Mouse (Mus musculus): Measurements from ENCODE around the gene Gm4792. TPM values are rescaled to one million over a fixed set of nuclear protein-coding genes. Genes with fewer than 3 reads are reported as not detected.
A peak's percentile ranks its signal among the peaks of the same experiment; 100 is the strongest.

The Gm4792 gene
- polyA plus RNA-seq, 1 experiment from 2014 or later = 0.78 TPM

DNA sequence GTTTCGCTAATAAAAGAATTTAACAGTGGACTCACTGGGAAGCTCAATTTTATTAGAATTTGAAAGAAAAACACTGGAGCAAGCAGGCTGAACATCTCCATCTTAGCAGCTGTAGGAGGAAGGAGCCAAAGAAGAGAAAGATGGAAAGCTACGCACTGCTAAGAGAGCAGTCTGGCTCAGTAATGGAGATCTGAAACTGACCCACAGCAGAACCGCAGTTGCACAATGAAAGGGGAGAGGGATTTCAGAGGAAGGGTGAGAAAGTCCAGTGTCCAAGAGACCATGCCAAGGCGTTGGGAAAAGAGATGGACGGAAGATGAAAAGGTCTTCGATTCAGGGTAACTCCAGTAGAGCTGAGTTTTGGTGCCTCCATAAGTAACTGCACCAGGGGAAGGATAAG lies 37.6 kb upstream of the Gm4792 start:
- Histone ChIP-seq H3K4me2 (ENCODE audit: low read length) (no peak overlapping the region), H3K4me1 (ENCODE audit: control insufficient read depth, insufficient read depth, low read length) (no peaks in the 10 kb centered on the region), H3K9me3 (ENCODE audit: control insufficient read depth, low read length) (no peaks in the 10 kb centered on the region), H3K27ac (replicated peaks; ENCODE audit: low read depth, low read length) (no peak overlapping the region), H3K9ac (replicated peaks; ENCODE audit: low read length) (no peak overlapping the region), H3K27me3 (ENCODE audit: control insufficient read depth, insufficient read depth, low read length) (no peaks in the 10 kb centered on the region), H3K4me3 (replicated peaks; ENCODE audit: low read depth, low read length) (no peak overlapping the region), H3K36me3 (ENCODE audit: control insufficient read depth, insufficient read depth, low read length) (no peaks in the 10 kb centered on the region)
- 93% methylated on average over 6 of the region's 6 CpGs for WGBS
- DNase-seq (no peak), ATAC-seq (ENCODE audit: low FRiP score, low TSS enrichment) (no peak)

DNA sequence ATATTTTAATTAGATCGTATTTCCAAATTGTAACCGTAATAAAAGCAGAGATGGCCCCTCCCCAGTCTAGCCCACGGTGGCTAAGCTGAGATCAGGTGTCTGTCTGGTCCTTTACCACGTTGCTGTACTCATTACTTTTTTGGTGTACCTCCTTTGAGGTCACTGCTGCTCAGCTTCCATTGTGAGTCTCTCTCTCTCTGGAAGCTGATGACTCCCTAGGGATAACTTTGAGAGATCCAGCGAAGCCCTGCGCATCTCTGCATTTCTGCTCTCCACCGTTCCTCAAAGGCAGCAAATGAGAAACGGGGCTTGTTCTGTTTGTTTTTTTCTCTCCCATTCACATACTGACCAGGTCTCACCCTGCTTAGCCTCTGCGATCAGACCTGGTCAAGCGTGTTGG lies 36.5 kb upstream of the Gm4792 start:
- H3K27ac ChIP-seq (replicated peaks; ENCODE audit: low read depth, low read length) = no peak overlapping the region
- no peak overlapping the region for H3K4me2 ChIP-seq (ENCODE audit: low read length)
- no peak for DNase-seq
- no peak overlapping the region for H3K4me3 ChIP-seq (replicated peaks; ENCODE audit: low read depth, low read length)
- no peak overlapping the region for H3K9ac ChIP-seq (replicated peaks; ENCODE audit: low read length)
- WGBS = 74% methylated on average over 10 of the region's 10 CpGs
- H3K36me3 ChIP-seq (ENCODE audit: control insufficient read depth, insufficient read depth, low read length) = no peaks in the 10 kb centered on the region
- no peaks in the 10 kb centered on the region for H3K27me3 ChIP-seq (ENCODE audit: control insufficient read depth, insufficient read depth, low read length)
- no peak for ATAC-seq (ENCODE audit: low FRiP score, low TSS enrichment)
- H3K9me3 ChIP-seq (ENCODE audit: control insufficient read depth, low read length) = no peaks in the 10 kb centered on the region
- peaks cover 1% of the 10 kb centered on the region; the same call in 1 of the 2 replicates for H3K4me1 ChIP-seq (ENCODE audit: control insufficient read depth, insufficient read depth, low read length)

DNA sequence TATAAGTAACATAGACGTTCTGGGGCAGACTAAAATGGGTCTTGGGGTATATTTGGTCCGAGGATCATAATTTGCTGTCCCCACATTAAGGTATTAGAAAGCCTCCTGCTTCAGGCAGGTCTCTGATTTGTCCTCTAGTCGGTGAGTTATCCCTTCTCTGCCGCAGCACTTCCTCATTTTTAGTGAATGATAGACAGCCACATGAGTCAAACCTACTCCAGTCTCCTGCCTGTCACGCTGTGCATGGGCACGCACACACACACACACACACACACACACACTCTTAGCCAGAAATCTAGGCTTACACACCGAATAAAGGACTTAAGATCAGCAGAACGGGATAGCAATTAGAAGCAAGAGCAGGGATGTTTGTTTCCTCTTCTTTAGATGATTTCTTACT lies 34.8 kb upstream of the Gm4792 start:
- no peak overlapping the region for H3K4me2 ChIP-seq (ENCODE audit: low read length)
- peaks cover 7% of the 10 kb centered on the region; the same call in 1 of the 2 replicates for H3K4me1 ChIP-seq (ENCODE audit: control insufficient read depth, insufficient read depth, low read length)
- H3K9ac ChIP-seq (replicated peaks; ENCODE audit: low read length) = no peak overlapping the region
- H3K4me3 ChIP-seq (replicated peaks; ENCODE audit: low read depth, low read length) = no peak overlapping the region
- H3K9me3 ChIP-seq (ENCODE audit: control insufficient read depth, low read length) = no peaks in the 10 kb centered on the region
- no peak for ATAC-seq (ENCODE audit: low FRiP score, low TSS enrichment)
- no peaks in the 10 kb centered on the region for H3K27me3 ChIP-seq (ENCODE audit: control insufficient read depth, insufficient read depth, low read length)
- no peak overlapping the region for H3K27ac ChIP-seq (replicated peaks; ENCODE audit: low read depth, low read length)
- 91% methylated on average over 8 of the region's 8 CpGs for WGBS
- no peaks in the 10 kb centered on the region for H3K36me3 ChIP-seq (ENCODE audit: control insufficient read depth, insufficient read depth, low read length)
- DNase-seq = no peak

DNA sequence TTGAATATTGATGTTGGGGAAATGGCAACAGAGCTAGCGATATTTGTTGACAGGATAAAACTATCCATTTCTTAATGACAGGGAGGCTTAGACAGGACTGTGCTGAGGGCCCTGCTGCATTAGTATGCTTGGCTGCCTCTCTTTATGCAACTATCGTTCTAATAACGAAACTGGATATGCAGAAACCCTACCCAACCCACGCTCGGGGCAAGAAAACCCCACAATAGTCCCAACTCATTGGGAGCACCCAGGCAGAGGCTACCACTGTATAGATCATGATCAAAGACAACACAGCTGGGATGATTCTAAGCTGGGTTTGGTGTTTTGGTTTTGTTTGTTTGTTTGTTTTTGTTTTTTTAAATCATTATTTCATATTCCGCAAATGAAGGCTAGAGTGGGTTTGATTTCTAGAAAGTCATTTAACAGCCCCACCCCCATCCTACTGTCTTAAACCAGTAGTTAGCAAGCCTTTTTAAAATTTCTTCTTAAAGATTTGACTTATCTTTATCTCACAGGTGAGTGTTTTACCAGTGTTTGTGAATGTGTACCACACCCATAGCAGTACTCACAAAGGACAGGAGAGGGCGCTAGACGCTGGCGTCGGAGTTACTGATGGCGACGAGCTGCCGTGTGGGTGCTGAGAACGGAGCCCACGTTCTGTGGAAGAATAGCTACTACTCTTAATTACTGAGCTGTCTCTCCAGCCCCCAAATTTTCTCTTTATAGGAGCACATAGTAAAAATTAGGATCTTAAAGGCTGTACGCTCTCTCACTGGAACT lies 34.0 kb upstream of the Gm4792 start:
- Histone ChIP-seq H3K4me2 (ENCODE audit: low read length) (no peak overlapping the region), H3K9me3 (ENCODE audit: control insufficient read depth, low read length) (no peaks in the 10 kb centered on the region), H3K4me1 (ENCODE audit: control insufficient read depth, insufficient read depth, low read length) (peaks cover 7% of the 10 kb centered on the region; the same call in 1 of the 2 replicates), H3K27me3 (ENCODE audit: control insufficient read depth, insufficient read depth, low read length) (no peaks in the 10 kb centered on the region), H3K4me3 (replicated peaks; ENCODE audit: low read depth, low read length) (no peak overlapping the region), H3K27ac (replicated peaks; ENCODE audit: low read depth, low read length) (no peak overlapping the region), H3K36me3 (ENCODE audit: control insufficient read depth, insufficient read depth, low read length) (no peaks in the 10 kb centered on the region), H3K9ac (replicated peaks; ENCODE audit: low read length) (no peak overlapping the region)
- WGBS = 84% methylated on average over 16 of the region's 16 CpGs
- ATAC-seq (ENCODE audit: low FRiP score, low TSS enrichment) = no peak
- no peak for DNase-seq

DNA sequence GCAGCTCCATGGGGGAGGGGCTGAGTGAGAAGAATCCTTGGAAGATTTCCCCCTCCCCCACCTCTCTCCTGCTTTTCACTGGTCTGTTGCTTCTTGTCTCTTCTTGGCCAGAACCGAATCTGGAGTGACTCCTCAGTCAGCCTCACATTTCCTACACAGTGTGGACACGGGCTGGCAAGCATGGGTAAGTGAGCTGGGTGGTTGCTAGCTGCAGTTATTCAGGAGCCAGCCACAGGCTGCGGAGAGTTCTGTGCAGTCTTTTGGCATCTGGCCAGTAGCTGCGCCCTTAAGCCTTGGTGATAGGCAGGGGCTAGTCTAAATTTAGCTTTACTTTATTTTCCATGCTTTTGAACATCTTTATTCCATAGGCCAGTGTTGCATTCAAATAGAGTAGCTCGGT lies 31.5 kb upstream of the Gm4792 start:
- no peak overlapping the region for H3K4me3 ChIP-seq (replicated peaks; ENCODE audit: low read depth, low read length)
- H3K27ac ChIP-seq (replicated peaks; ENCODE audit: low read depth, low read length) = no peak overlapping the region
- H3K36me3 ChIP-seq (ENCODE audit: control insufficient read depth, insufficient read depth, low read length) = no peaks in the 10 kb centered on the region
- H3K9ac ChIP-seq (replicated peaks; ENCODE audit: low read length) = no peak overlapping the region
- WGBS = 29% methylated on average over 5 of the region's 5 CpGs
- peaks cover 7% of the 10 kb centered on the region; the same call in 1 of the 2 replicates for H3K4me1 ChIP-seq (ENCODE audit: control insufficient read depth, insufficient read depth, low read length)
- ATAC-seq (ENCODE audit: low FRiP score, low TSS enrichment) = peak; percentile 48; the same call in 1 of the 2 replicates
- peak; percentile 80 for DNase-seq
- no peak overlapping the region for H3K4me2 ChIP-seq (ENCODE audit: low read length)
- no peaks in the 10 kb centered on the region for H3K27me3 ChIP-seq (ENCODE audit: control insufficient read depth, insufficient read depth, low read length)
- peaks cover 2% of the 10 kb centered on the region; the same call in 1 of the 2 replicates for H3K9me3 ChIP-seq (ENCODE audit: control insufficient read depth, low read length)

DNA sequence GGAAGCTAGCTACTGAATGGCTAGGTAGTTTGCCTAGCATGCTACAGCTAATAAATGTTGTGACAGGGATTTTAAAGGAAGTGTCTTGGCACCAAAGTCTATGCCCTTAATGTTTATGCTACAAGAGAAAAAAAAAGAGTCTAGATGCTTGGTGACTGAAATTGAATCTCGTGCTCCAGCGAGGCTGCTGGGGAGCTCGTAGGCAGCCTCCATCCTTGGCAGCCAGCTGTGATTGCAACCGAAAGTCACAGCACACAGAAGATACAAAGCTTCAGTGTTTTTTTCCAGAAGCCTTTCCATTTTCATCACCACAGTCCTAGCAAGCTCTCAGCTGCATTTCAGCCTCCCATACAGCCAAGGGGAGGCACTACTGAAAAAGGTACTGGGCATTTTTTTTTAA lies 20.1 kb upstream of the Gm4792 start:
- H3K27me3 ChIP-seq (ENCODE audit: control insufficient read depth, insufficient read depth, low read length) = no peaks in the 10 kb centered on the region
- ATAC-seq (ENCODE audit: low FRiP score, low TSS enrichment) = no peak
- DNase-seq = no peak
- no peak overlapping the region for H3K27ac ChIP-seq (replicated peaks; ENCODE audit: low read depth, low read length)
- no peak overlapping the region for H3K4me3 ChIP-seq (replicated peaks; ENCODE audit: low read depth, low read length)
- 59% methylated on average over 4 of the region's 4 CpGs for WGBS
- no peaks in the 10 kb centered on the region for H3K36me3 ChIP-seq (ENCODE audit: control insufficient read depth, insufficient read depth, low read length)
- H3K4me2 ChIP-seq (ENCODE audit: low read length) = no peak overlapping the region
- no peak overlapping the region for H3K9ac ChIP-seq (replicated peaks; ENCODE audit: low read length)
- no peaks in the 10 kb centered on the region for H3K4me1 ChIP-seq (ENCODE audit: control insufficient read depth, insufficient read depth, low read length)
- no peaks in the 10 kb centered on the region for H3K9me3 ChIP-seq (ENCODE audit: control insufficient read depth, low read length)

DNA sequence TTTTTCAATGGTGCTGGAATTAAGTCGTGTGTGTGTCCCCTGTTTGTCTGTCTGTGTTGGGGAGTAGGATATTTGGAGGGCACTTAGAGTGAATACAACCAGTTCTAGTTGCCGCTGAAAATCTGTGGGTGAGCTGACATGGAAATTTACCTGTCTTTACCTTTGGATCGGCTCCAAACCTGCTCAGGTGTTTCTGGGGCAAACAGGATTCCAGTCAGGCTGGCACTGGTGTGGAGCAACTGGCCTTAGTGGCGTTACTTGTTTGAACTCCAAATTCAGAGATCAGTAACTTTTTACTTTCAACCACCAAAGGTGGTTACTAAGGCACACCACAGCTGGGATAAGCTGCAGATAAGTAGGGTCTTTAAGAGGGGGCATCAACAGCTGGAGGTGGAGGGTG lies 14.6 kb upstream of the Gm4792 start:
- H3K36me3 ChIP-seq (ENCODE audit: control insufficient read depth, insufficient read depth, low read length) = no peaks in the 10 kb centered on the region
- H3K4me3 ChIP-seq (replicated peaks; ENCODE audit: low read depth, low read length) = no peak overlapping the region
- no peak overlapping the region for H3K27ac ChIP-seq (replicated peaks; ENCODE audit: low read depth, low read length)
- H3K4me1 ChIP-seq (ENCODE audit: control insufficient read depth, insufficient read depth, low read length) = peaks cover 14% of the 10 kb centered on the region
- H3K4me2 ChIP-seq (ENCODE audit: low read length) = 0 out of 2 replicates have a peak overlapping the region, but pooled peaks have one; percentile 6
- 86% methylated on average over 4 of the region's 4 CpGs for WGBS
- no peaks in the 10 kb centered on the region for H3K9me3 ChIP-seq (ENCODE audit: control insufficient read depth, low read length)
- ATAC-seq (ENCODE audit: low FRiP score, low TSS enrichment) (no peak), DNase-seq (no peak)
- no peak overlapping the region for H3K9ac ChIP-seq (replicated peaks; ENCODE audit: low read length)
- H3K27me3 ChIP-seq (ENCODE audit: control insufficient read depth, insufficient read depth, low read length) = no peaks in the 10 kb centered on the region

DNA sequence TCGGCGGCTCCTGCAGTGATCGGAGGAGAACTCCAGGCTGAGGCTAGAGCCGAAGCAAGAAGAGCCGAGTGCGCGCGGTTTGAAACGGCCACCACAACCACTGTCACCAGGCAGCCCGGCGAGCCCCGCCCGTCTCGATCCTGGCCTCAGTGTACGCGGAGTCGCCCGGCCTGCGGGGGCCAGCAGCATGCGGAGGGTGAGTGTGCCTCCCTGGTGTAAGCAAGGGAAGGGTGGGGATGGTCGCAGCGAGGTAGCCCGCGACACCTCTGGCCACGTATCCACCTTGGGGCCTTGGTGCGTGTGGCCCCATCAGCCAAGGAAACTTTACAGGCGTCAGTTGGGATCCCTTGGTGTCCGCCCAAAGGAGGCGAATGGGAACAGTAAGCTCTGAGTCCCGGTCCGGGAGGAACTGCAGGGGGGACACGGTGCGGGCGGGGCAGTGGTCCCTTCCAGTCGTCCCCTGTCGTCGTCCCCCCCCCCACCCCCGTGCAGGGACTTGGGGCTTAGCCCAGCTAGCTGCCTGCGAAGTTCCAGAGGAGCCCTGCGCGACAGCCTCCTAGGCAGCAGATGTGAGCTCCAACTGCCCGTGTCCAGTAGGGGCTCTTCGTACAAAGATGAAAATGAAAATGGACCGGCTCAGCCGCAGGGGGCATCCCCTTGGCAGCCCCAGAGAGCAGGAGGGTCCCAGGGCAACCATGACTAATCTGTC lies 13.7 kb upstream of the Gm4792 start:
- 0 out of 2 replicates have a peak overlapping the region, but pooled peaks have one; percentile 20 for H3K27ac ChIP-seq (replicated peaks; ENCODE audit: low read depth, low read length)
- ATAC-seq (ENCODE audit: low FRiP score, low TSS enrichment) = peak; percentile 62

More for the DNA sequence above, 13.7 kb upstream of the Gm4792 start:
- Histone ChIP-seq H3K9me3 (ENCODE audit: control insufficient read depth, low read length) (no peaks in the 10 kb centered on the region), H3K4me2 (ENCODE audit: low read length) (peak overlapping the region; percentile 94), H3K9ac (replicated peaks; ENCODE audit: low read length) (peak overlapping the region; percentile 52), H3K4me3 (replicated peaks; ENCODE audit: low read depth, low read length) (peak overlapping the region; percentile 43), H3K4me1 (ENCODE audit: control insufficient read depth, insufficient read depth, low read length) (peaks cover 14% of the 10 kb centered on the region), H3K27me3 (ENCODE audit: control insufficient read depth, insufficient read depth, low read length) (no peaks in the 10 kb centered on the region), H3K36me3 (ENCODE audit: control insufficient read depth, insufficient read depth, low read length) (no peaks in the 10 kb centered on the region)
- peak; percentile 63 for DNase-seq
- under 1% methylated on average over 45 of the region's 45 CpGs for WGBS
